Mouse (Mus musculus) midbrain, embryonic 16.5 days (tissue): ENCODE results near the gene Mlx. TPM values are rescaled to one million over a fixed set of nuclear protein-coding genes. Genes with fewer than 3 reads are reported as not detected.

Experiments
- ATAC-seq: fragments of 200-750 bp; cut with Nextera tagmentation; 2 replicates; pipeline ENCODE4 v1.8.0; 2017; ENCODE audit warnings: moderate TSS enrichment
- H3K27ac ChIP-seq: fragments of 300-500 bp; sonication (generic); 2 replicates; pipeline ENCODE4 v1.5.1; 2014; ENCODE audit warnings: mild to moderate bottlenecking, low read length, mixed read lengths
- H3K27me3 ChIP-seq: fragments of 300-500 bp; sonication (generic); 2 replicates; pipeline ENCODE4 v1.6.1; 2014; ENCODE audit warnings: low read depth, low read length, mixed read lengths; ENCODE audit not compliant: control insufficient read depth, insufficient read depth
- H3K36me3 ChIP-seq: fragments of 300-500 bp; sonication (generic); 2 replicates; pipeline ENCODE4 v1.6.1; 2014; ENCODE audit warnings: mild to moderate bottlenecking, low read length, moderate library complexity, mixed read lengths; ENCODE audit not compliant: control insufficient read depth, insufficient read depth
- H3K4me1 ChIP-seq: fragments of 300-500 bp; sonication (generic); 2 replicates; pipeline ENCODE4 v1.6.1; 2014; ENCODE audit warnings: mild to moderate bottlenecking, low read length, mixed read lengths; ENCODE audit not compliant: control insufficient read depth, insufficient read depth
- H3K4me2 ChIP-seq: fragments of 300-500 bp; sonication (generic); 2 replicates; pipeline ENCODE4 v1.6.1; 2014; ENCODE audit warnings: mild to moderate bottlenecking, low read length, mixed read lengths
- H3K4me3 ChIP-seq: fragments of 300-500 bp; sonication (generic); 2 replicates; pipeline ENCODE4 v1.5.1; 2014; ENCODE audit warnings: low read depth, mild to moderate bottlenecking, low read length, moderate library complexity, mixed read lengths
- H3K9ac ChIP-seq: fragments of 300-500 bp; sonication (generic); 2 replicates; pipeline ENCODE4 v1.6.1; 2014; ENCODE audit warnings: low read depth, low read length, mixed read lengths
- H3K9me3 ChIP-seq: fragments of 300-500 bp; sonication (generic); replicated peaks from 2 replicates; pipeline ENCODE4 v1.6.1; 2014; ENCODE audit warnings: mild to moderate bottlenecking, low read length, mixed read lengths; ENCODE audit not compliant: control insufficient read depth, poor library complexity, severe bottlenecking
- WGBS: fragments of 180-500 bp; shearing (Covaris S2); extraction: QIAGEN DNeasy Blood & Tissue Kit; methylation state at CpG from one replicate; pipeline ENCODE4 v1.1.7; 2014; 5-methylcytosine and 5-hydroxymethylcytosine counted together
- polyA plus RNA-seq: library from polyadenylated mRNA; unstranded; fragments of >200 nt; fragmentation: Nextera tagmentation; extraction: Ambion mirVana; gene quantifications from 2 replicates; pipeline ENCODE4 v1.2.1, GENCODE M21; 2015

Mlx gene
- polyA plus RNA-seq, 1 experiment from 2014 or later = 96.5 TPM

GRCm38 (mm10) chr11:101071810-101072428, 15.2 kb upstream of the Mlx start:
- no peak overlapping the region for H3K27ac ChIP-seq
- H3K4me3 ChIP-seq = no peak overlapping the region
- no peaks in the 10 kb centered on the region; the same call in 1 of the 2 replicates for H3K36me3 ChIP-seq
- ATAC-seq = no peak
- H3K27me3 ChIP-seq = no peaks in the 10 kb centered on the region
- 74% methylated on average over 14 of the region's 14 CpGs for WGBS
- peaks cover 11% of the 10 kb centered on the region for H3K4me1 ChIP-seq
- no peak overlapping the region for H3K4me2 ChIP-seq
- no peak overlapping the region for H3K9ac ChIP-seq
- H3K9me3 ChIP-seq = no peaks in the 10 kb centered on the region

DNA sequence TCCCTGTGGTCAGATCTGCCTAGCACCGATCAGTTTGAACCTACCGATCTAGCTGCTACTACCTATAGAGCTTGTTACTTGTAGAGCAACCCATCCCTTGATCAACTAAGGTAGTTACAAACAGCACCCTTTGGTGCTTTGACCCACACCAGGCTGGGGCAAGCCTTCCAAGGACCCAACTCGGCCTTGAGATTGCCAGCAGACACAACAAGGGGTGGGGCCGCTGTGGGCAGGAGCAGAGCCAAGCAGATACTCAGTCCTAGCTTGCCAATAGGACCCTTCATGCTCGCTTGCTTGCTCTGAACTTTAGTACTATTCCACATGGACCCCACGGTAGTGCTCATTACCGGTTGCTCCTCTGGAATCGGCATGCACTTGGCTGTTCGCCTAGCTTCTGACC, 9.0 kb upstream of the Mlx start, which contains the start of gene Hsd17b1:
Gene Hsd17b1 (plus strand): TSS at position 291 of the 400 bp plus-strand sequence.
- no peaks in the 10 kb centered on the region for H3K9me3 ChIP-seq
- no peak for ATAC-seq
- no peak within 1 kb of the TSS for H3K9ac ChIP-seq
- no peak within 1 kb of the TSS for H3K4me2 ChIP-seq
- no peak within 1 kb of the TSS for H3K4me3 ChIP-seq
- peaks cover 39% of the 10 kb centered on the region for H3K27me3 ChIP-seq
- H3K27ac ChIP-seq = no peak within 1 kb of the TSS
- no peaks in the 10 kb centered on the region; the same call in 1 of the 2 replicates for H3K36me3 ChIP-seq
- H3K4me1 ChIP-seq = peaks cover 2% of the 10 kb centered on the region
- 72% methylated on average over 9 of the region's 9 CpGs for WGBS

GRCm38 (mm10) chr11:101079746-101080145, 7.3 kb upstream of the Mlx start:
- Histone ChIP-seq H3K36me3 (peaks cover 2% of the 10 kb centered on the region; the same call in 1 of the 2 replicates), H3K9me3 (no peaks in the 10 kb centered on the region), H3K4me2 (no peak overlapping the region), H3K4me3 (no peak overlapping the region), H3K4me1 (peaks cover 11% of the 10 kb centered on the region), H3K9ac (no peak overlapping the region), H3K27ac (no peak overlapping the region), H3K27me3 (peaks cover 39% of the 10 kb centered on the region)
- 3% methylated on average over 26 of the region's 27 CpGs for WGBS
- no peak for ATAC-seq

- no peak overlapping the region for H3K9ac ChIP-seq
- ATAC-seq = no peak
- H3K9me3 ChIP-seq = no peaks in the 10 kb centered on the region
- peaks cover 11% of the 10 kb centered on the region for H3K4me1 ChIP-seq
- H3K4me2 ChIP-seq = no peak overlapping the region
- peaks cover 39% of the 10 kb centered on the region for H3K27me3 ChIP-seq
- 63% methylated on average over 5 of the region's 5 CpGs for WGBS
- peaks cover 4% of the 10 kb centered on the region; the same call in 1 of the 2 replicates for H3K36me3 ChIP-seq
- no peak overlapping the region for H3K4me3 ChIP-seq
- no peak overlapping the region for H3K27ac ChIP-seq
Observed at GRCm38 (mm10) chr11:101080421-101080820, 6.7 kb upstream of the Mlx start.

GRCm38 (mm10) chr11:101081659-101082058, 5.4 kb upstream of the Mlx start:
- H3K4me2 ChIP-seq = peak overlapping the region; percentile 90
- WGBS = 5% methylated on average over 10 of the region's 10 CpGs
- peak overlapping the region; percentile 84 for H3K4me3 ChIP-seq
- no peaks in the 10 kb centered on the region for H3K9me3 ChIP-seq
- H3K27ac ChIP-seq = peak overlapping the region; percentile 93
- ATAC-seq = no peak
- peaks cover 4% of the 10 kb centered on the region; the same call in 1 of the 2 replicates for H3K36me3 ChIP-seq
- H3K4me1 ChIP-seq = peaks cover 20% of the 10 kb centered on the region
- peaks cover 39% of the 10 kb centered on the region for H3K27me3 ChIP-seq
- H3K9ac ChIP-seq = peak overlapping the region; percentile 93

- H3K27ac ChIP-seq = peak within 1 kb of the TSS; percentile 93
- peak within 1 kb of the TSS; percentile 90 for H3K4me2 ChIP-seq
- no peaks in the 10 kb centered on the region for H3K9me3 ChIP-seq
- peaks cover 36% of the 10 kb centered on the region for H3K27me3 ChIP-seq
- peak within 1 kb of the TSS; percentile 93 for H3K9ac ChIP-seq
- peak; percentile 91 for ATAC-seq
- 0 out of 2 replicates have a peak, but pooled peaks cover 4% of the 10 kb centered on the region for H3K36me3 ChIP-seq
- peaks cover 20% of the 10 kb centered on the region for H3K4me1 ChIP-seq
- H3K4me3 ChIP-seq = peak within 1 kb of the TSS; percentile 84
- 0% methylated on average over 51 of the region's 51 CpGs for WGBS
Observed at GRCm38 (mm10) chr11:101082208-101083082, 4.6 kb upstream of the Mlx start, which contains the start of gene Coasy. Gene Coasy, plus strand, starts transcription at chr11:101082565.

GRCm38 (mm10) chr11:101083083-101083697, 3.9 kb upstream of the Mlx start:
- Histone ChIP-seq H3K4me2 (peak overlapping the region; percentile 90), H3K9ac (peak overlapping the region; percentile 93), H3K27me3 (peaks cover 28% of the 10 kb centered on the region), H3K27ac (peak overlapping the region; percentile 93), H3K4me3 (peak overlapping the region; percentile 84), H3K9me3 (no peaks in the 10 kb centered on the region), H3K36me3 (0 out of 2 replicates have a peak, but pooled peaks cover 4% of the 10 kb centered on the region), H3K4me1 (peaks cover 27% of the 10 kb centered on the region)
- no peak; the same call in none of the 2 replicates for ATAC-seq
- WGBS = 32% methylated on average over 19 of the region's 19 CpGs

GRCm38 (mm10) chr11:101084246-101084645, 2.8 kb upstream of the Mlx start:
- no peaks in the 10 kb centered on the region for H3K9me3 ChIP-seq
- H3K4me3 ChIP-seq = no peak overlapping the region
- peaks cover 18% of the 10 kb centered on the region for H3K27me3 ChIP-seq
- ATAC-seq = no peak
- peaks cover 32% of the 10 kb centered on the region for H3K4me1 ChIP-seq
- H3K4me2 ChIP-seq = no peak overlapping the region
- no peak overlapping the region for H3K27ac ChIP-seq
- peaks cover 6% of the 10 kb centered on the region; the same call in 1 of the 2 replicates for H3K36me3 ChIP-seq
- no peak overlapping the region for H3K9ac ChIP-seq
- 91% methylated on average over 14 of the region's 14 CpGs for WGBS
